Mouse (Mus musculus): ENCODE results near the gene Bcl2l11. TPM values are rescaled to one million over a fixed set of nuclear protein-coding genes. Genes with fewer than 3 reads are reported as not detected.
"Not testable (repeated sequence)": the region's sequence is repeated elsewhere in the genome, so short reads cannot be mapped to it uniquely, and the experiment has no call there.

Gene Bcl2l11
- polyA plus RNA-seq, 1 experiment: 2.9 TPM

DNA sequence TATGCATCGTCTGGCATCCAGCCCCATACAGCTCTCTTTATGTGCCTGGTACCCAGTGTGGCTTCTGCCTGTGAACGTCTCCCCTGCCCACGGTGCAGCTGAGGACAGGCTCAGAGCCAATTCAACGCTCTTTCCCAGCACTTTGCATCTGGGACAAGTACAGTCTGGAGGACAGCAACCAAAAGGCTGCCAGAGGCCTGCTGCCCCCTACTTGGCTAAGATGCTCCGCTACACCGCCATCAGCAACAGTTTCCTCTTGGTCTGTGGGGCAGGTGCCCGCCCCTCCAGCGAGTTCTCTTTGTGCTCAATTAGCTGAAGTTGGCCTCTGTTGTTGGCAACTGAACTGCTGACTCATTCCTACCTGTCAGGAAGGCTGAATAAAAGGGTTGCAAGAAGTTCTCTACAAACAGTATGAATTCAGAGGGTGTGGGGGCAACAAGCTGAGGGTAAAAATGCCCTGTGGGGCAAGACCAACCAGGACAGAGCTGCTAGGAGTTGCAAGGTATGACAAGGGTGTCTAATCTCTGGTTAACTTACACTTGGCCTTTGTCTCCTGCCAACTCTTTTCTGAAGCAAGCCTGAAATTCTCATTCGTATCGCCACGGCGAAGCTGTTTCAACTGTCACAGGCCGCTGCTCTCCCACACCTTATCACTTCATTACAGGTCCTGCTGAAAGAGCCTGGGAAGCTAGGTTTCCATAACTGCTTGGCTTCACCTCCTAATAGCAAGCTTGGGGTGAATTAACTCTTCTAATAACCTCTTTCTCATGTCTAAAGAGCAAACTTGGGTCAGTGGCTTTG, 41.0 kb downstream of the Bcl2l11 start:
- Histone ChIP-seq H3K4me3 (ENCODE audit: insufficient read depth, low read depth, low read length) (no peak overlapping the region), H3K27ac (replicated peaks; ENCODE audit: low read depth, low read length) (no peak overlapping the region), H3K4me1 (ENCODE audit: control insufficient read depth, insufficient read depth, insufficient read length, low read length) (0 out of 2 replicates have a peak, but pooled peaks cover 3% of the 10 kb centered on the region)

DNA sequence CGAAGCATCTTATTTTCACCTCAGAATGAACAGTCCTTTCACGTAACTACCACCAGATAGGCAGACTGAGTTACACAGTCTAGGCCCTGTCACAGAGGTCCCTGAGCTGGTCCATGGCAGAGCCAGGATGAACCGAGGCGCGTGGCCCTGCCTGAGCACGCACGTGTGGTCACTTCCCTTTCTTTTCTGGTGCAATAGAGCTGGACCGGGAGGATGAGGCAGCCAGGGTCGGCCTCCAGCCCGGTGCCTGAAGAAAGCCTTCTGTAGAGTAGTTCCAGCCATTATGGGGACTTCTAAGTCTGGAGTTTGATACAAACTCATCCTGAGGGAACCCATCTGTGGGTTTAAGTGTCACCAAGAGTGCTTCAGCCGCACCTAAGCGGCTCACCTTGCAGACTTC, 42.1 kb downstream of the Bcl2l11 start:
- Histone ChIP-seq H3K27ac (replicated peaks; ENCODE audit: low read depth, low read length) (no peak overlapping the region), H3K4me3 (ENCODE audit: insufficient read depth, low read depth, low read length) (no peak overlapping the region), H3K4me1 (ENCODE audit: control insufficient read depth, insufficient read depth, insufficient read length, low read length) (0 out of 2 replicates have a peak, but pooled peaks cover 3% of the 10 kb centered on the region)

DNA sequence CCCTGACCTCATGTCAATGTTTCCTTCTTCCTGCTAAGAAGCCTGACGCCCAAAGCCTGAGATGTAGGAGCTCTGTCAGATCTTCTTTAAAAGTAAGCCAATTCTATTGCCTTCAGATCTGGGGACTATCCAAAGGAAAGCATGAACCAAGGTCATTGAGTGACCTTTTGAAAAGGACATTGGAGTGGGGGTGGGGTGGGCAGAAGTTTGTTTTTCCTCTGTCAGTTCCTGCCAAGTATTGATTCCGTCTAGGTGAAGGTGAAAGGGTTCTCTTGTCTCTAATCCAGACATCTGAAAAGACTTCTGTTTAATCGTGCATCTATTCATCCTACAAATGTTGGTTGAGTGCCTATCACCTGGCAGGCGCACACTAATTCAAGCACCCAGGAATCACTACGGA, 43.6 kb downstream of the Bcl2l11 start:
- H3K27ac ChIP-seq (replicated peaks; ENCODE audit: low read depth, low read length): no peak overlapping the region
- H3K4me1 ChIP-seq (ENCODE audit: control insufficient read depth, insufficient read depth, insufficient read length, low read length): 0 out of 2 replicates have a peak, but pooled peaks cover 3% of the 10 kb centered on the region
- H3K4me3 ChIP-seq (ENCODE audit: insufficient read depth, low read depth, low read length): no peak overlapping the region

DNA sequence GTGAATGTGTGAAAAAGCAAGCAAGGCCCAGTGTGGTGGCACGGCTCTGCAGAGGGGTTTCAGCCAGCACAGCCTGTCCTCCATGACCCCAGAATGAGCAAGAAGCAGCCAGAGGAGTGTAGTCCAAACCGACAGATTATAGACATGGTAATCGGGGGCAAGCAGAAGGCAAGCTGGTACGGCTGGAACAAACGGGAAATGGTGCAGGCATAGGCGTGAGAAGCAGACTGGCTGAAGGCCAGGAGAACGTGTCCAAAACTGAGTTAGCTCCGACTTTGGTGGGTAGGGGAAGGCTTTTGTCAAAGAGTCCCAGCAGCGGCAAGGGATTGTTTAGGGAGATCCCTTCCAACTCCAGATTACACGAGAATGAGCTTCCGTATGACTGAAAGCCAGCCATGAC, 44.1 kb downstream of the Bcl2l11 start:
- H3K4me1 ChIP-seq (ENCODE audit: control insufficient read depth, insufficient read depth, insufficient read length, low read length): 0 out of 2 replicates have a peak, but pooled peaks cover 3% of the 10 kb centered on the region
- H3K27ac ChIP-seq (replicated peaks; ENCODE audit: low read depth, low read length): no peak overlapping the region
- no peak overlapping the region for H3K4me3 ChIP-seq (ENCODE audit: insufficient read depth, low read depth, low read length)

DNA sequence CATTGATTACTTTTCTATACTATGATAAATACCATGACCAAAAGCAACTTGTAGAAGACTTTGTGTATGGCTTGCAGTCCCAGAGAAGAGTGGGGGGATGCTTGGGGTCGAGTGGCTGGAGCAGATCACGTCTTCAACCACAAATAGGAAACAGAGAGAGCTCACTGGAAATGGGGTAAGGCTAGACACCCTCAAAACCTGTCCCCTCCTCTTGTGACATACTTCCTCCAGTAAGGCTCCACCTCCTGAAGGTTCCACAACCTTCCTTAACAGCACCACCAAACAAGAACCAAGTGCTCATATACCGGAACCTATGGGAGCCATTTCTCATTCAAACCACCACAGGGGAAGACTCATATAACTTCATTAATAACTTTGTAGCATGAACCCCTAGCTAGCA, 44.8 kb downstream of the Bcl2l11 start:
- Histone ChIP-seq H3K27ac (replicated peaks; ENCODE audit: low read depth, low read length) (no peak overlapping the region), H3K4me3 (ENCODE audit: insufficient read depth, low read depth, low read length) (no peak overlapping the region), H3K4me1 (ENCODE audit: control insufficient read depth, insufficient read depth, insufficient read length, low read length) (0 out of 2 replicates have a peak, but pooled peaks cover 3% of the 10 kb centered on the region)

DNA sequence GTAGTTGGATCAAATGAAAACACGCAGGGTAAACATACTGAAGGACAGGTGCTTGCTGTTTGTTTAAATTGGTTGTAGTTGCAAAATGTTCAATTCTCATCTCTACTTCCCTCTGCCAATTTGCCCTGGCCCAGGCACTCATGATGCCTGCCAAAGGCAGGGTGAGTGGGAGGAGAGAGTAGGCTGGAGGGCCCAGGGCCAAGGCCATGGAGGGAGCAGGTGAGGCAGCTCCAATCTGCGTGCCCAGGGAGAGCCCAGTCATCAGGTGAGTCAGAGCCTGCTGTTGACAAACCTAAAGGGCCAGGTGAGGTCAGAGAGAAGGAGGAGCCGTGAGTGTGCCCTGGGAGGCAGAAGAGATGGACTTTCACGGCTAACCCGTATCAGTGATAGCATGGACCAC, 46.4 kb downstream of the Bcl2l11 start:
- Histone ChIP-seq H3K4me3 (ENCODE audit: insufficient read depth, low read depth, low read length) (no peak overlapping the region), H3K27ac (replicated peaks; ENCODE audit: low read depth, low read length) (no peak overlapping the region), H3K4me1 (ENCODE audit: control insufficient read depth, insufficient read depth, insufficient read length, low read length) (peaks cover 9% of the 10 kb centered on the region)

DNA sequence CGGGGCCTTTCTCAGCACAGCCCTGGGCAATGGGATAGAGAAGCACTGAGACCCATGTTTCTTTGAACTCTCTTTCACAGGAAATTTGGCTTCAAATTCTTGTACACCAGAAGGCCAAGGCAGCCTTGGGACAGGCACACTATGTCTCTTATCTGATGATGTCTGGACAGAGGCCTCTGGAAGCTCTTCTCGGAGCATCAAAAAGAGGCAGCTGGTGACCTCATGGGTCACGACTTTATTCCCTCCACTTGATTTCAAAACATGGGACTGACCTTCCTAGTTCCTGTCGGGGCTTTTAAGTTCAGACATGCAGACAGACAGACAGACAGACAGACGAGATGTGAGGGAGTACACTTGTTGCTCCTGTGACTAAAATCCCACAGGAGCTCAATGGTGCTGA, 48.3 kb downstream of the Bcl2l11 start:
- H3K27ac ChIP-seq (replicated peaks; ENCODE audit: low read depth, low read length): no peak overlapping the region

DNA sequence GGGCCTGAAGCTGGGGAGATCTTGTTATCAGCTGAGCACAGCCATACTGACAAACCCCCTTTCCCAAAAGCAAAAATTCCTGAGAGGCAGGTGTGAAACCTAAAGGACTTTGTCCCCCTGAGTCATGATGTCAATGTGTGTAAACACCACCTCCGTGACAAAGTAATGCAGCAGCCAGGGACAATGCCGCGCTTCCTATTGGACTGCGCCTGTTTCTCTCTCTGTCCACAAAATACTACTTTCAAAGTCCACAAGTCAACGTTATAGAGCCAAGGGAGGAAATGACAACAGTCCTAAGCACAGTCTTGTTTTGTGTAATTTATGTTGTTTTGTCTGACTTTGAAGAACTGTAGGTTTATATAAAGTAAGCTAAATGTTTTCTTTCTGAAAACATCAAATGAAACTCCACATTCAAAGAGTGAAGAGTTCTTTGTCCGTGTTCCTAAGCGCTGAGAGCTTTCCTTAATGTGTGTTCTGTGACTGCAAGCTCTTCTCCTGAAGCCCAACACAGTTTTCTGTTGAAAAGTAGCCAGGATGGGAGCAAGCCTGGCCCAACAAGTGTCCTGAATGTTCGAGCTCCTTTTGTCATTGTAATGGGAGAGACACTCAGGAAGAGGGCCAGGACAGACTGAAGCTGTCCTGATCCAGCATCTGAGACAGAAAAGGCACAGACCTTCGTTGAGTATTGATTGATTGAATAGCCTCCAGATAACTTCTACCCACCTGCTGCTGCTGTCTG, 48.9 kb downstream of the Bcl2l11 start:
- Histone ChIP-seq H3K4me3 (ENCODE audit: insufficient read depth, low read depth, low read length) (no peak overlapping the region), H3K4me1 (ENCODE audit: control insufficient read depth, insufficient read depth, insufficient read length, low read length) (peaks cover 11% of the 10 kb centered on the region), H3K27ac (replicated peaks; ENCODE audit: low read depth, low read length) (no peak overlapping the region)

More for the DNA sequence above, 48.3 kb downstream of the Bcl2l11 start:
- Histone ChIP-seq H3K4me3 (ENCODE audit: insufficient read depth, low read depth, low read length) (no peak overlapping the region), H3K4me1 (ENCODE audit: control insufficient read depth, insufficient read depth, insufficient read length, low read length) (peaks cover 10% of the 10 kb centered on the region)

DNA sequence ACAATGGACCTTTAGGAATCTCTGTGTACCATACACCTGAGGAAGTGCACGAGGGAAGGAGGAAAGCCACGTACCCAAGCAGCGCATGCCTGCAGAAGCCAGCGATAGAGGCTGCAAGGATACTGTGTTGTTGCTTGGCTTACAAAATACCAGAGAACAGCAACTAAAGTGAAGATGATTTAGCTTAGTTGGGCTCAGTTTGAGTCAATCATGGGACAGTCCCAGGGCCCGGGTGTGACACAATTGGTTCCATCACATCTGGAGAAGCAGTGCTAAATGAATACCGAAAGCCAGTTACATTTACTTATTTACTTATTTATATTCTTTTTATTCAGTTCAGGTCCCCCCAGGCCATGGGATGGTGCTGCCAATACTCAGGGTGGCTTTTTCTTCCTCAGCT, 49.8 kb downstream of the Bcl2l11 start:
- H3K4me3 ChIP-seq (ENCODE audit: insufficient read depth, low read depth, low read length): no peak overlapping the region
- peaks cover 17% of the 10 kb centered on the region for H3K4me1 ChIP-seq (ENCODE audit: control insufficient read depth, insufficient read depth, insufficient read length, low read length)
- H3K27ac ChIP-seq (replicated peaks; ENCODE audit: low read depth, low read length): no peak overlapping the region

DNA sequence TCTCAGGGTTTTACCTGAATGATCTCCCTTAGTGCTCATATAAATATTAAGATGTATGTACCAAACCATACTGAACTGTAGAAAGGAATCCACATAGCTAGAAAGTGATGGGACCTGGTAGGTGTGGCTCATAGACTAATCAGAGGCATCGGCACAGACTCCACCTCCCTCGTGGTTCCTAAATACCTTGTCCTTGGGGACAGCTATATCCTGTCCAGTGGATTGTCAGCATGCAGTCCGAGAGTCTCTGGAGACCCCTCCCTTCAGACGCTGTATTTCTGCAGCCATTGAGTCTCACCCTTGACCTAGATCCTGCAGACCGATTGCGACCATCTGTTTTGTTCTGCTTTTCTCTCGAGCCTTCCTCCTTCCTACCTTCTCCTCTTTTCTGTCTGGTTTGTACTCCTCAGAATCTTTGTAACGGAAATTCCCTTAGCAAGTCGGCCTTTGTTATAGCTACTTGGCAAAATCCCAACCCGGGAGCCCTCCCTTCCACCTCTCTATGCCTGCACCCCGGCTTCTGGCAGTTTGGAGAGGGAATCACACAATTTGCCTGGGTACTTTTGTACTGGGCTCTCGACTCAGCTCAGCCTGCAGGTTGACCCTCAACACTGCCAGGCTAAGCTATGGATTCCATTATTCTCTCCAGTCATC, 50.7 kb downstream of the Bcl2l11 start:
- Histone ChIP-seq H3K4me1 (ENCODE audit: control insufficient read depth, insufficient read depth, insufficient read length, low read length) (peaks cover 17% of the 10 kb centered on the region), H3K4me3 (ENCODE audit: insufficient read depth, low read depth, low read length) (no peak overlapping the region), H3K27ac (replicated peaks; ENCODE audit: low read depth, low read length) (no peak overlapping the region)

DNA sequence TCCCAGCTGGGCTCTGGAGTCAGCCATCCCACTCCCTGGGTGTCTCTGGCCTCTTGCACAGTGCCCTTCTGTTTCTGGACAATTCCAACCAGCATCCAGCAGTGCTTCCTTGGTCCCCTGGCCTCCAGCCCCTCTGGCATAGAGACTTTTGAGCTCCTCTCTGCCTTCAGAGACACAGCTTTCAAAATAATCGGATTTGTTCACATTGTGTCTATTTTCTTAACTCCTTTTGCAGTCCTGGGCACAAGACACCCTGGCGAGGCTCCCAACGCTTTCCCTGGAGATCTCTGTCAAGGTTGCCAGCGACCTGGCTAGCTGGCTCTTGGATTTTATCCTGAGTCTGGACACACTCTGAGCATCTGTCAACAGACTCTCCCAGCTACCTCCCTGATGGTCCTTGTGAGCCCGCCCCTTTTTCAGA, 51.4 kb downstream of the Bcl2l11 start:
- Histone ChIP-seq H3K4me1 (ENCODE audit: control insufficient read depth, insufficient read depth, insufficient read length, low read length) (peaks cover 17% of the 10 kb centered on the region), H3K4me3 (ENCODE audit: insufficient read depth, low read depth, low read length) (no peak overlapping the region), H3K27ac (replicated peaks; ENCODE audit: low read depth, low read length) (no peak overlapping the region)

DNA sequence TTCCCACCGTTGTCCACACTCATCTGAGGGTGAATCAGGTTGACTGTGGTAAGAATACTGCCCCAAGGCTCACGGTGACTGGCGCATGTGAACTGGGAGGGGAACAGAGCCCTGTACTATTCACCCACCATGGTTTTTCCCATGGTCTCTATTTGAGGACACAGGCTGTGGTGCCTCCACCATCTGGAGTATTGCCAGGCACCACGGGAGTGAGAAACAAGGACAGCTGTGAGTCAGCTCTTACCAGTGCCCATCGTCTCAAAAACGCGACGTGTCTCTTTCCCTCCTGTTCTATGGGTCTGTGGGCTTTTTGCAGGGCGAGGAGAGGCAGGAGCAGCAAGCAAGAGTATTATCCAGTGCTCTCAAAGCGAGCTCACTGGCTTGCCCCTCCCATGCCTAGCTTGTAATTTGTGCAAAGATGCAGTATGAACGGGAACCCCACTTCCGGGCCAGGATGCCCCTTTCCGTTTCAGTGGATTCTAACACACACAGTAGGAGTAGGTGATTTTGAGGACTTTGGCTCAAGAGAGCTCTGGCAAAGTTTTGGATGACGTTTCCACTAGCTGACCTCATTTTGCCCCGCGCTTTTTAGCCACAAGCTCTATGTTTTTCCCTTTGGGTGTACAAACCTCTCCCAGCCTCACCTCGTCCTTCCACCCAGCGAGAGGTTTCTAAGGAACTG, 53.4 kb downstream of the Bcl2l11 start:
- Histone ChIP-seq H3K27ac (replicated peaks; ENCODE audit: low read depth, low read length) (no peak overlapping the region), H3K4me3 (ENCODE audit: insufficient read depth, low read depth, low read length) (no peak overlapping the region), H3K4me1 (ENCODE audit: control insufficient read depth, insufficient read depth, insufficient read length, low read length) (peaks cover 17% of the 10 kb centered on the region)

DNA sequence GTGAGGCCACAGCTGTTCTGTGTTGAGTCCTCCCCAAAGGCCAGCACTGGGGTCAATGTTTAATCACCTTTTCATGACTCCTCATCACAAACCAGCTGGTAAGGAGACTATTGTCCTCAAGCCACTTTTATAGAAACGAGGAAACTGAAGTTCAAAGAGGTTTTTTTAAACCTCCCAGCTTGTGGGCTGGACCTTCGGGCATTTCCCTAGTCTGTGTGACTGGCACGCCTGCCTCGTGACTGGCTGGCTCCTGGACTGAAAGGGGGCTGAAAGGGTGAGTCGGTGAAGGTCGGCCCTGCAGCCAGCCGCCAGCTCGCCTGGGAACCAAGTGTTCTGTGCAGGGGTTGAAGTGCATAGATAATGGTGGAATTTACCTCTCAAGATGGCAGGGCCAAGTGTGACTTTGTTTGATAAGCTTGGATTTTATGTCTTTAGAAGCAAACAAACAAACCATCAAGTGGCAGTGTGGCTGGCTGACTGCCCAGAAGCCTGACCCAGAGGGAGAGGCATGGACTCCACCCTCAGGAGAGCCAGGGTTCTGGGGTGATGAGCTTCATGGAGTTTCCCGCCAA, 54.1 kb downstream of the Bcl2l11 start:
- H3K4me3 ChIP-seq (ENCODE audit: insufficient read depth, low read depth, low read length): no peak overlapping the region
- H3K27ac ChIP-seq (replicated peaks; ENCODE audit: low read depth, low read length): no peak overlapping the region

DNA sequence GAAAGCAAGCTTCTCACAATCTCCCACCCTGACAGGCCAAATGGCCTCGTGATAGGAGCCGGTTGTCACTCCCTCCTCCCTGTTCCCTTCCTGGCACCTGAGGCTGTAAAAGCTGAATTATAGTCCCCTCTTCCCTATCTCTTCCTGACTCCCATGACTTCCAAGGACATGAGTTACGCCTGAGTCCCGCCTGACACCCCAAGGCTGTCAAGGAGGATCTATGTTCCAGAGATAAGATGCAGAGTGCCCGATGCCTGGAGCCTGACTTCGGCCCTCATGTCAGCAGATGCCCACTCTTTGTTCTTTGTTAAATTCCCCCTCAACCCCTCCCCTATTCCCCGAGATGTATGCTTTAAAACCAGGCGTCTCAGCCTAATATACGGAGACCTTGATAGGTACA, 56.3 kb downstream of the Bcl2l11 start:
- H3K4me1 ChIP-seq (ENCODE audit: control insufficient read depth, insufficient read depth, insufficient read length, low read length); H3K27ac ChIP-seq (replicated peaks; ENCODE audit: low read depth, low read length); H3K4me3 ChIP-seq (ENCODE audit: insufficient read depth, low read depth, low read length): not testable (repeated sequence)

More for the DNA sequence above, 54.1 kb downstream of the Bcl2l11 start:
- peaks cover 17% of the 10 kb centered on the region for H3K4me1 ChIP-seq (ENCODE audit: control insufficient read depth, insufficient read depth, insufficient read length, low read length)

Measured in brown adipose tissue, adult 24 weeks (tissue).